Mouse (Mus musculus) ES-E14 (cell line): ENCODE results near the gene Grid2. TPM values are rescaled to one million over a fixed set of nuclear protein-coding genes. Genes with fewer than 3 reads are reported as not detected.

ENCODE experiments used
- DNase-seq: peaks from one replicate; pipeline ENCODE4 v3.0.0-alpha.2; 2013; ENCODE audit warnings: low read depth, low spot score
- H3K27ac ChIP-seq: 2 replicates; pipeline ENCODE4 v1.5.1; 2012; ENCODE audit warnings: low read depth, mild to moderate bottlenecking, low read length, moderate library complexity, mixed read lengths; ENCODE audit not compliant: poor library complexity, insufficient read depth, severe bottlenecking
- H3K36me3 ChIP-seq: 2 replicates; pipeline ENCODE4 v1.6.1; 2012; ENCODE audit warnings: mild to moderate bottlenecking, low read length, moderate library complexity, mixed read lengths; ENCODE audit not compliant: control insufficient read depth, poor library complexity, insufficient read depth, severe bottlenecking
- H3K4me1 ChIP-seq, 2 experiments: fragments of 150-350 bp in 1 of 2; sonication (generic) in 1 of 2; 2 replicates each; pipeline ENCODE4 v1.6.1; 2012; ENCODE audit warnings: low read length in 2 of 2, mild to moderate bottlenecking in 1 of 2, mixed read lengths in 1 of 2; ENCODE audit not compliant: control insufficient read depth in 2 of 2, insufficient read depth in 2 of 2, poor library complexity in 1 of 2
- H3K4me3 ChIP-seq, 2 experiments: fragments of 150-350 bp in 1 of 2; sonication (generic) in 1 of 2; 2 replicates each; pipeline ENCODE4 v1.5.1; 2012; ENCODE audit warnings: low read length in 2 of 2, low read depth in 1 of 2, mild to moderate bottlenecking in 1 of 2, mixed read lengths in 1 of 2; ENCODE audit not compliant: insufficient read depth in 1 of 2, poor library complexity in 1 of 2, severe bottlenecking in 1 of 2
- H3K9ac ChIP-seq: 2 replicates; pipeline ENCODE4 v1.6.1; 2012; ENCODE audit warnings: low read depth, mild to moderate bottlenecking, low read length, mixed read lengths; ENCODE audit not compliant: poor library complexity, insufficient read depth, severe bottlenecking
- H3K9me3 ChIP-seq: fragments of 150-350 bp; sonication (generic); 2 replicates; pipeline ENCODE4 v1.6.1; 2012; ENCODE audit warnings: low read depth, mild to moderate bottlenecking, low read length; ENCODE audit not compliant: control insufficient read depth, insufficient read depth
- CHD2 ChIP-seq: IDR thresholded peaks from 2 replicates; pipeline ENCODE4 v1.6.1; 2014; ENCODE audit warnings: mild to moderate bottlenecking, low read depth, low read length, inconsistent platforms
- HCFC1 ChIP-seq: IDR thresholded peaks from 2 replicates; pipeline ENCODE4 v1.6.1; 2012; ENCODE audit warnings: low read length, inconsistent platforms, borderline replicate concordance; ENCODE audit not compliant: insufficient read depth
- MAFK ChIP-seq: IDR thresholded peaks from 2 replicates; pipeline ENCODE4 v1.6.1; 2014; ENCODE audit warnings: mild to moderate bottlenecking, low read depth, low read length, inconsistent platforms; ENCODE audit not compliant: insufficient read depth
- ZC3H11A ChIP-seq: IDR thresholded peaks from 2 replicates; pipeline ENCODE4 v1.6.1; 2012; ENCODE audit warnings: low read depth, mild to moderate bottlenecking, inconsistent platforms, low read length, borderline replicate concordance
- ZNF384 ChIP-seq: IDR thresholded peaks from 2 replicates; pipeline ENCODE4 v1.6.1; 2012; ENCODE audit warnings: low read depth, low read length, inconsistent platforms
- in situ Hi-C, 2 experiments: fragments of 600-800 bp; cut with MboI; formaldehyde crosslinking; loops; one replicate each; pipeline ENCODE4 v1.15.1; 2025; ENCODE audit warnings: low sequenced_read_pairs in 2 of 2, inconsistent platforms in 1 of 2; ENCODE audit not compliant: unreplicated experiment in 2 of 2
- total RNA-seq: library from RNA; depleted of rRNA; stranded (reverse); fragments of 300-350 nt; gene quantifications from 2 replicates; pipeline ENCODE4 v1.2.3, GENCODE M21; 2012

Gene Grid2
- total RNA-seq, 1 experiment: 0.94 TPM

- DNase-seq: no peak
- no peaks in the 10 kb centered on the region for H3K4me1 ChIP-seq
- H3K27ac ChIP-seq: no peak overlapping the region
- H3K9me3 ChIP-seq: no peaks in the 10 kb centered on the region
- no peak overlapping the region for H3K4me3 ChIP-seq
- in situ Hi-C loops: no loop called here
- no peaks in the 10 kb centered on the region for H3K36me3 ChIP-seq
- TF ChIP-seq ZC3H11A (no peak), HCFC1 (no peak), MAFK (no peak), CHD2 (no peak)
- no peak overlapping the region for H3K9ac ChIP-seq
These were observed 1057.5 kb downstream of the Grid2 start for GRCm38 (mm10) chr6:64313132-64313531.

- Histone ChIP-seq H3K9me3 (no peaks in the 10 kb centered on the region), H3K4me1 (no peaks in the 10 kb centered on the region), H3K27ac (no peak overlapping the region), H3K36me3 (no peaks in the 10 kb centered on the region), H3K9ac (no peak overlapping the region), H3K4me3 (no peak overlapping the region)
- in situ Hi-C loops: no loop called here
- no peak for DNase-seq
- TF ChIP-seq MAFK (no peak), CHD2 (no peak), ZNF384 (no peak), ZC3H11A (no peak), HCFC1 (no peak)
These were observed 1071.3 kb downstream of the Grid2 start for GRCm38 (mm10) chr6:64326936-64327335.

DNA sequence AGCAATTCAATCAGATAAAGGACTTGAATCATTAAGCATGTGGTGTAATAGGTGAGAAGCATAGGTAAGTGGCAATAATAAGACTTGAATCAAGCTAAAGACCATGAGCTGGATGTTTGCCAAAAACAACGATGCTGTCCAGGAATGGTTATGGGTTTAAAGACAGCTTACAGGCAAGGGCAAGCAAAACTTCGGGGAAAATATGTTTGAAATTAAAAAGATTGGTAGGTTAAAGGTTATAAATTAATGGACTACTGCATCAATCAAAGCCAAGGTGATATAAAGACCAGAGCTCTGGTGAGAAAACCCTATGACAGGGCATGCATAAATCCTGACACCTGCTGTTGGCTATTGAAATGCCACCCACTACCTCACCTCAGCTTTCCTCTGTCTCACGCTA, 1072.2 kb downstream of the Grid2 start:
- Histone ChIP-seq H3K4me1 (no peaks in the 10 kb centered on the region), H3K9me3 (no peaks in the 10 kb centered on the region), H3K27ac (no peak overlapping the region), H3K9ac (no peak overlapping the region), H3K36me3 (no peaks in the 10 kb centered on the region), H3K4me3 (no peak overlapping the region)
- in situ Hi-C loops: no loop called here
- DNase-seq: no peak
- no peak for TF ChIP-seq HCFC1
- no peak for TF ChIP-seq CHD2
- TF ChIP-seq ZNF384: no peak
- no peak for TF ChIP-seq MAFK
- TF ChIP-seq ZC3H11A: no peak

DNA sequence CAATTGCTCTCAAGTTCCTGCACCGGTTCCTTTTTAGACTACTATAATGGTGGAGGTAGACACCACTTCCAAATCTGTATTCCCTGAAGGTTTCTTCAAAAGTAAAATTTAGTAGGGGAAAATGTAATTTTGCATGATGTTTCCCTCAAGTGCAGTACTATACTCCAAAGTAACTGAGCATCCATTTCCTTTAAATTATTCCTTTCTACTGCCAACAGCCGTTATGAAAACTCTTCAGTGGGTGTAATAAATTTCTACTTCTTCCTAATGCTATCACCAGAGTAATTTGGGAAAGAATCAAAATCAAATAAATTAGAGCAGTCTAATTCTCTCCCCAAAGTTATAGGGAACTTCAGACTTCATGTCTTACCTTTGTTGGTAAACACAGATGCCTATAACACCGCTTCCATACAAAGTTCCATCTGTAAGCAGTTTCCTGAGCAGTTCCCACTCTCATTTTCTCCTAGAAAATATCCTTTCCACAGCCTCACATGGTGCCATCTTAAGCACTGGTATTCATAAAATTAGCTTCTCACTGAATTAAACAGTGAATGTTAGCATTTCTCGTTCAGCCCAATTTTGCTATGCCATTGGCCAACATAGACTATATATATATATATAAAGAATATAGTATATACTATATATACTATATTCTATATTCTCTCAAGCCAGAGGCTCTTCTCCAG, 1142.9 kb downstream of the Grid2 start:
- in situ Hi-C loops: no loop called here
- Histone ChIP-seq H3K4me1 (no peaks in the 10 kb centered on the region), H3K27ac (no peak overlapping the region), H3K36me3 (no peaks in the 10 kb centered on the region), H3K9me3 (no peaks in the 10 kb centered on the region), H3K9ac (no peak overlapping the region), H3K4me3 (no peak overlapping the region)
- no peak for TF ChIP-seq CHD2
- DNase-seq: no peak

GRCm38 (mm10) chr6:64427658-64428057, 1172.0 kb downstream of the Grid2 start:
- Histone ChIP-seq H3K9ac (no peak overlapping the region), H3K9me3 (no peaks in the 10 kb centered on the region), H3K36me3 (no peaks in the 10 kb centered on the region), H3K27ac (no peak overlapping the region), H3K4me1 (no peaks in the 10 kb centered on the region), H3K4me3 (no peak overlapping the region)
- no peak for TF ChIP-seq ZC3H11A
- no peak for TF ChIP-seq ZNF384
- no peak for TF ChIP-seq MAFK
- no peak for TF ChIP-seq CHD2
- in situ Hi-C loops: no loop called here
- no peak for DNase-seq
